Mouse (Mus musculus) testis, postnatal 10 days (tissue): ENCODE data around the gene Tep1.
"Not testable (repeated sequence)": the region's sequence is repeated elsewhere in the genome, so short reads cannot be mapped to it uniquely, and the experiment has no call there.

Experiments
- DNase-seq: peaks from one replicate; pipeline ENCODE4 v3.0.0; 2021; ENCODE audit warnings: low spot score

Tep1 gene

GRCm38 (mm10) chr14:50869889-50870804 is at the start of gene Tep1:
Gene Tep1, minus strand, starts transcription at chr14:50870560.
- peak; percentile 82 for DNase-seq

GRCm38 (mm10) chr14:50911356-50911755 is 41.0 kb upstream of the Tep1 start:
- no peak for DNase-seq

DNA sequence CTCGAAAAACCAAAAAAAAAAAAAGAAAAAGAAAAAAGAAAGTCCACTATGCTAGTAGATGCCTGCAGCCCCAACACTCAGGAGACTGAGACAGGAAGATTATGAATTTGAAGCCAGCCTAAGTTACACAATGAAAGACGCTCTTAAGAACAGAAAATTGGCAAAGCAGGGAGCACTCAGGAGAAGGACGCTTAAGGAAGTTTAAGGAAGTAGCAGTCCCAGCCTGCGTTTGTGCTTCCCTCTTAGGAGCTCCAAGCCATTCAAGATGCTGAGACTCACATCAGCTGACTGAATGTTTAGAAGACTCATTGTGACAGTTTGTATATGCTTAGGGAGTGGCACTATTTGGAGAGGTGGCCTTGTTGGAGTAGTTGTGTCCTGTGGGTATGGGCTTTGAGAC is 37.8 kb upstream of the Tep1 start:
- no peak for DNase-seq

GRCm38 (mm10) chr14:50905327-50905726 is 35.0 kb upstream of the Tep1 start:
- DNase-seq, result not testable (repeated sequence)

GRCm38 (mm10) chr14:50904828-50905129 is 34.4 kb upstream of the Tep1 start:
- no peak for DNase-seq

DNA sequence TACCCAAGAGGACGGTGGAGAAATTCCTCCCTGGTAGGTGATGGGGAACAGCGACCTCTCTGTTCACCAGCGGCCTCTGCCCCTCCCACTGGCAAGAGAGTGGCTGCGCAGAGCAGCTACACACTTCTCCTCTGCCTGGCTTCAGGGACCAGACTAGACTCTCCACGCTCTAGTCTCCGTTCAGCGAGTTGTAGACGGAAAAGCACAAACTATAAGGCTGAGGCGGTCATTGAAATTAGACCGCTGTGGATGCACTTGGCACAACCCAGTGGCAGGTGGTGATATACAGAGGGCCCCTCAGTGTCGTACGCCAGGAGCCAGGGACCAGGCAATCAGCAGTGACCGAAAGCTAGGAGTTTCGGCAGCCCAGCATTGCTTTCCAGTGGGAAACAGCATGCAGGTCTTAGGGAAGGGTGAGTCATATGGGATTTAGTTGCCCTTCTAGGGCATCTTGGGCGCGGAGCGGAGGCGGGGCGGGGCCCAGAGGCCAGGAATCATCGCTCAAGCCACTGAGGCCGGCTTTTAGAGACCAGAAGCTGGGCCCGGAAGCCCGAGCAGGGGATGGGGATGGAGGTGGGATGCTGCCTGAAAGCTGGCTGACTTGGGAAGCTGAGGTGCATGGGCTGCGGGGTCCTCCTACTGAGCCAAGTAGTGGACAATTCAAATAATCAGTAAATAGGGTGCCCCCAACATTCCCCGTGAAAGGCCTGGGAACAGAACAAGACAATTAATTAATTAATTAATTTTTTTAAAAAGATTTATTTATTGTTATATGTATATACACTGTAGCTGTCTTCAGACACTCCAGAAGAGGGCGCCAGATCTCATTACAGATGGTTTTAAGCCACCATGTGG is 33.8 kb upstream of the Tep1 start:
- DNase-seq, result no peak

GRCm38 (mm10) chr14:50897992-50898391 is 27.6 kb upstream of the Tep1 start:
- DNase-seq, result not testable (repeated sequence)

- no peak for DNase-seq
These were observed 27.0 kb upstream of the Tep1 start, which contains the start of gene Klhl33 for GRCm38 (mm10) chr14:50897374-50897765. Gene Klhl33, minus strand, starts transcription at chr14:50897507.

DNA sequence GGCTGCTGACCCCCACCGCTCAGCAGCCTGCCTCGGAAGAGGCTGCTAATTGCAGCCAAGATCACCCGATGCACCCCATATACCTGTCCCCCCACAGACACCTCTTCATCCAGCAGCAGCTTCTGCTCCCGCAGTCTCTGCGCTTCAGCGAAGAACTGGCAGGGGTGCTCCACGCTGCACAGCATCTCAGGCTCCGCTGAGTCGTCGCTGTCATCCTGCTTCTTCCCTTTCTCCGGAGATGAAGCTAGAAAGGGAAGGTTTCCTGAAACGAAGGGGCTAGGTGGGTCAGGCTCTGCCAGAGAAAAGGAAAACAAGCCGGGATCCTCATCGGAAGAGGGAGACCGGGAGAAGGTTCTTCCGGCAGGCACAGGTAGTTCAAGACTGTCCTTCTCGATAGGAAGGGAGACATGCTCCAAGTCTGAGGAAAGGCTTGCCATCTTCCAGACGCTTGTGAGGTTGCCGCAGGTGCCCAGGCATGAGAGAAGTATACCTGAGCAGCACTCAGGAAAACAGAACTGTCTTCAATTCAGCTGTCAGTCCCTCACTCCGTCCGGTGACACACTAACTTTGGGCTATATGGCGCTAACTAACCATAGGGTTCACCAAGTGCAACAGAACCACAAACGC is 26.5 kb upstream of the Tep1 start:
- DNase-seq, result no peak

- peak; percentile 46 for DNase-seq
These were observed 25.8 kb upstream of the Tep1 start for GRCm38 (mm10) chr14:50895985-50896746.

GRCm38 (mm10) chr14:50895407-50895806 is 25.0 kb upstream of the Tep1 start:
- no peak for DNase-seq

GRCm38 (mm10) chr14:50892541-50893459 is 22.4 kb upstream of the Tep1 start:
- DNase-seq, result no peak

GRCm38 (mm10) chr14:50892091-50892490 is 21.7 kb upstream of the Tep1 start:
- DNase-seq, result no peak

DNA sequence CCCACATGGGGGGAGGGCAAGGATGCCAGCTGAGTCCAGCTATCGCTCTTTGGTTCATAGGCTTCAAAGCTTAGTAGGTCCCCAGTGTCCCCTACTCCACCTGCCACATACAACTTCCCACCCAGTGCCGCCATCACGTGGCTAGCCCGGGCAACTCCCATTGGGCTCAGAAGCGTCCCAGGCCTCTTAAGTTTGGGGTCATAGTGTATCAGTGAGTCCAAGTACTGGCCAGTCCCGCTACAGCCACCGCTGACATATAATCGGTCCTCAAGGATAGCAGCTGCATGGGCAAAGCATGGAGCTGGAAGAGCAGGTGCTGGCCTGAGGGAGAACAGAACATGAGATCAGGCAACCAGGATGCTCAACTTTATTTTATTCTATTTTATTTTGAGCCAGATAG is 21.3 kb upstream of the Tep1 start:
- DNase-seq, result no peak

GRCm38 (mm10) chr14:50876236-50876950 is 6.0 kb upstream of the Tep1 start:
- no peak for DNase-seq

- DNase-seq, result no peak
These were observed 5.4 kb upstream of the Tep1 start for GRCm38 (mm10) chr14:50875591-50876230.

- DNase-seq, result no peak
These were observed 4.8 kb upstream of the Tep1 start for GRCm38 (mm10) chr14:50875175-50875574.

DNA sequence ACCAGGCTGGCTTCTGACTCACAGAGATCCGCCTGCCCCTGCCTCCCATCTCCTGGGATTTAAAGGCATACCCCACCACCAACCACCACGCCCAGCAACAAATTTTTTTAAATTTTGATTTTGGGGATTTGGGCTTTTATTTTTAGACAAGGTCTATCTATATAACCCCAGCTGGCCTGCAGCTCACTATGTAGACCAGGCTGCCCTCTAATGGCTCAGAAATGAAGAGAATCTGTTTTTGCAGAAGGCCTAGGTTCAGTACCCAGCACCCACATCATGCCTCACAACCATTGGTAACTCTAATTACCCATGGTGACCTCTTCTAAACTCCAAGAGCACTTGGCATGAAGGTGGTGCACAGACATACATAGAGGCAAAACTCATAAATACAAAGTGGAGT is 924 bp upstream of the Tep1 start:
- no peak for DNase-seq

GRCm38 (mm10) chr14:50870805-50871143 is 414 bp upstream of the Tep1 start:
- no peak for DNase-seq

DNA sequence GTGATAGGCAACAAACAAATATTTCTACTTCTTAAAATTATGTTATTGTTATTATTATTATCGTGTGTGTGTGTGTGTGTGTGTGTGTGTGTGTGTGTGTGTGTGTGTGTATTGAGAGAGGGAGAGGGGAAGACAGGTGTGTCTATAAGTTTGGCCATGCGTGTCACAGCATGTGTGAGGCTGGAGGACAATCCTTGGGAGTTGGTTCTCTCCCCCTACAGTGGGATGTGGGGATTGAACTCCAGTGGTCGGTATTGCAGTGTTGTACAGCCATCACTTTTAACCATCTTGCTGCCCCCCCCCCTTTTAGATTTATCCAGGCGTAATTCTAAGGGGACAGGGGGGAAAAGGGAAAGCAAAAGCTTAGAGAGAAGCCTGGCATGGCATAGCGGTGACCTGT is 1.7 kb downstream of the Tep1 start:
- DNase-seq, result no peak
